8 mouse cellular contexts compared by ENCODE assay signal in the genomic region with DNA sequence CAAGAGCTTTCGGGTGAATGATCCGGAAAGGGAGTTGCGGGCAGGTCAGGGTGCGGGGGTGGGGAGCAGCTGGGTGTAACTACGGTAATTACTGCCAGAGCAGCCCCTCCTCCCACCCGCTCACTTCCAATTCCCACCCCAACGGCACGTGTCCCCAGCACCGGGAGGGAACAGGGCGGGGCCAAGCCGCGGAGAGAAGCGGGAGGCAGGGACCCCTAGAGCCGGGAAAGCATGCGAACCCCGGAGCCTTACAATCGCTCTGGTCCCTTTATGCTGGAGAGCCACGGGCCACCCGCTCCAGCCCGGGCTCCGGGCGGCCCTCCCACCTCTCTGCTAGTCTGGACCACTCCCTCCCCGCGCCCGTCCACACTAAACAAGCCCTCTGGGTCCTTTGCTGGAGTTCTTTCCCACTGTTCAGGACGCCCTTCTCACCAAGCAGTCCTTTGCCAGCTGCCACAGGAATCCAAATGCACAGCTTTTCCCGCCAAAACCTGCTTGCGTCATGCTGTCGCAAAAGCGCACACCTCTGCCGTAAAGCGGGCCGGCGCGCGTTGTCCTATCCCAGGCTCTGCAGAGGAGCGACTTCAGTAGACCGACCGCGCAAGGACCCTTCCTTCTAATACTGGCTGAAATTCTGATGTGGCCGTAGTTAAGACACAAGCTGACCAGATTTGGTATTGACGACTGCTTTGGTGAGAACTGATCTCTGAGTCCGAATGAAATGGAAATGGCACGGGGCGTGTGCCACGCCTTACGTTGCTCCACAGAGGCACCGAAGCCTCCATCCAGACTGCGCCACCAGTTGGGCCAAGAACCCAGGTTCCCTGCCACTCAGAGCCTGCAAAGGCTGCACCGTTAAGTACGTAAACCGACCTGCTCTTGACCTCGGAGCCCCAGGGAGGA. TPM values are rescaled to one million over a fixed set of nuclear protein-coding genes. Genes with fewer than 3 reads are reported as not detected.
A peak's percentile ranks its signal among the peaks of the same experiment; 100 is the strongest.
DNase-seq lines count a peak whose midpoint lies in the region; ATAC-seq lines count a peak whose summit lies in the region.

No protein-coding gene starts in this region.

- peaks cover 12% of the 10 kb centered on the region for H3K4me1 ChIP-seq in forebrain, embryonic 14.5 days (ENCODE audit: control insufficient read depth, insufficient read depth, low read length)
- peaks cover 20% of the 10 kb centered on the region for H3K4me1 ChIP-seq in neural tube, embryonic 15.5 days

- H3K27ac ChIP-seq in forebrain, embryonic 14.5 days (ENCODE audit: low read depth, low read length), result peak overlapping the region; percentile 85
- peak overlapping the region; percentile 90 for H3K27ac ChIP-seq in neural tube, embryonic 15.5 days (replicated peaks)

- peak; percentile 97 for DNase-seq in ES-CJ7 (ENCODE audit: low read depth, low spot score)
- DNase-seq in cerebellum, adult 11 months, result peak; percentile 88
- DNase-seq in forebrain, embryonic 14.5 days (ENCODE audit: low spot score), result peak; percentile 96
- peak; percentile 88 to 92 for DNase-seq in heart, postnatal 14 days
- peak; percentile 92 for DNase-seq in layer of hippocampus, adult 11-12 months (ENCODE audit: low spot score)
- DNase-seq in lung, adult 18-20 months, result peak; percentile 85 to 87
- peak; percentile 91 for DNase-seq in testis, postnatal 14 days (ENCODE audit: low spot score)

- no peaks in the 10 kb centered on the region for H3K27me3 ChIP-seq in forebrain, embryonic 14.5 days (replicated peaks; ENCODE audit: control insufficient read depth, insufficient read depth, low read length)
- H3K27me3 ChIP-seq in neural tube, embryonic 15.5 days (replicated peaks), result no peaks in the 10 kb centered on the region

- peak overlapping the region; percentile 66 for H3K9ac ChIP-seq in forebrain, embryonic 14.5 days (ENCODE audit: low read length)
- peak overlapping the region; percentile 74 for H3K9ac ChIP-seq in neural tube, embryonic 15.5 days (replicated peaks)

- WGBS in forebrain, embryonic 14.5 days, result under 1% methylated on average over 52 of the region's 53 CpGs
- under 1% methylated on average over 53 of the region's 53 CpGs for WGBS in neural tube, embryonic 15.5 days

- no peaks in the 10 kb centered on the region for H3K9me3 ChIP-seq in forebrain, embryonic 14.5 days (replicated peaks; ENCODE audit: control insufficient read depth, low read length)
- no peaks in the 10 kb centered on the region for H3K9me3 ChIP-seq in neural tube, embryonic 15.5 days (replicated peaks)

- intact Hi-C loops in heart, postnatal 14 days (cut with DNase I), result loop anchor here (5.0 kb wide), 1 partner anchor 41 kb away; a partner anchor contains a TSS

- peak; percentile 96 for ATAC-seq in forebrain, embryonic 14.5 days
- peak; percentile 95 for ATAC-seq in neural tube, embryonic 15.5 days (ENCODE audit: low FRiP score)

- H3K4me2 ChIP-seq in forebrain, embryonic 14.5 days (ENCODE audit: low read length), result peak overlapping the region; percentile 93
- peak overlapping the region; percentile 100 for H3K4me2 ChIP-seq in neural tube, embryonic 15.5 days

- H3K36me3 ChIP-seq in forebrain, embryonic 14.5 days (ENCODE audit: control insufficient read depth, insufficient read depth, low read length), result peaks cover 23% of the 10 kb centered on the region
- peaks cover 7% of the 10 kb centered on the region; the same call in 1 of the 2 replicates for H3K36me3 ChIP-seq in neural tube, embryonic 15.5 days

- peak overlapping the region; percentile 62 for H3K4me3 ChIP-seq in forebrain, embryonic 14.5 days (ENCODE audit: low read depth, low read length)
- peak overlapping the region; percentile 70 for H3K4me3 ChIP-seq in neural tube, embryonic 15.5 days (replicated peaks)

RNA-seq across cellular contexts. Expression of a gene that starts 0.5 kb away (rescaled TPM):
- polyA plus RNA-seq in forebrain, embryonic 14.5 days (2014; fragmentation: Nextera tagmentation; extraction: Ambion mirVana), result 24.8 and 25.3 TPM in 2 replicates
- 1 to 10 TPM; 1.3 to 3.6 TPM for total RNA-seq in heart, postnatal 14 days (2021)
- polyA plus RNA-seq in neural tube, embryonic 15.5 days (2015; fragmentation: Nextera tagmentation; extraction: Ambion mirVana), result 6.2 and 13.9 TPM in 2 replicates

RNA-seq across cellular contexts. Expression of a gene that starts 33.4 kb away (rescaled TPM):
- polyA plus RNA-seq in forebrain, embryonic 14.5 days (2014; fragmentation: Nextera tagmentation; extraction: Ambion mirVana), result not detected in 2 replicates
- total RNA-seq in heart, postnatal 14 days (2021), result not detected
- polyA plus RNA-seq in neural tube, embryonic 15.5 days (2015; fragmentation: Nextera tagmentation; extraction: Ambion mirVana), result not detected in 2 replicates

RNA-seq across cellular contexts. Expression of a gene that starts 41.1 kb away (rescaled TPM):
- polyA plus RNA-seq in forebrain, embryonic 14.5 days (2014; fragmentation: Nextera tagmentation; extraction: Ambion mirVana), result 69.5 and 93.6 TPM in 2 replicates
- total RNA-seq in heart, postnatal 14 days (2021), result 10 to 100 TPM; 69.0 to 76.8 TPM
- 93.0 and 143 TPM in 2 replicates for polyA plus RNA-seq in neural tube, embryonic 15.5 days (2015; fragmentation: Nextera tagmentation; extraction: Ambion mirVana)

Comparison
In these comparisons a context has a peak if more than half of its experiments do, and no peak if none do; other contexts are left out.
1. Peak in every context shown above with its lines: DNase-seq, ATAC-seq, H3K4me3 ChIP-seq and H3K27ac ChIP-seq.